Mouse (Mus musculus) forebrain, embryonic 14.5 days (tissue): ENCODE data around the gene Gpr33. TPM values are rescaled to one million over a fixed set of nuclear protein-coding genes. Genes with fewer than 3 reads are reported as not detected.

Experiments
- polyA plus RNA-seq: library from polyadenylated mRNA; unstranded; fragments of >200 nt; fragmentation: Nextera tagmentation; extraction: Ambion mirVana; gene quantifications from 2 replicates; pipeline ENCODE4 v1.2.1, GENCODE M21; 2014

The Gpr33 gene
- polyA plus RNA-seq, 1 experiment from 2014 or later: not detected

Other genes starting within 250 kb of the Gpr33 start
- gene Hectd1, start 198.5 kb downstream of the Gpr33 start, polyA plus RNA-seq: 31.1 and 37.1 TPM in 2 replicates
- gene Heatr5a, start 56.7 kb downstream of the Gpr33 start, polyA plus RNA-seq: 4.8 and 5.4 TPM in 2 replicates
- 16.1 and 16.2 TPM in 2 replicates for gene Dtd2, start 21.6 kb downstream of the Gpr33 start, polyA plus RNA-seq
- 8.5 TPM in 2 replicates for gene Nubpl, start 69.7 kb upstream of the Gpr33 start, polyA plus RNA-seq